Mouse (Mus musculus): ENCODE data around the gene Cpsf7.
A peak's percentile ranks its signal among the peaks of the same experiment; 100 is the strongest.

The Cpsf7 gene

GRCm38 (mm10) chr19:10560108-10560507, 35.0 kb downstream of the Cpsf7 start:
- DNase-seq (ENCODE audit: low spot score in 2 of 2): no peak

GRCm38 (mm10) chr19:10561558-10562314, 36.7 kb downstream of the Cpsf7 start:
- no peak for DNase-seq (ENCODE audit: low spot score in 2 of 2)

- no peak for DNase-seq (ENCODE audit: low spot score in 2 of 2)
These were observed 37.3 kb downstream of the Cpsf7 start for GRCm38 (mm10) chr19:10562351-10562750.

GRCm38 (mm10) chr19:10564278-10564677, 39.2 kb downstream of the Cpsf7 start:
- DNase-seq (ENCODE audit: low spot score in 2 of 2): no peak

GRCm38 (mm10) chr19:10565217-10565616, 40.2 kb downstream of the Cpsf7 start:
- DNase-seq (ENCODE audit: low spot score in 2 of 2): no peak

- no peak for DNase-seq (ENCODE audit: low spot score in 2 of 2)
These were observed 44.6 kb downstream of the Cpsf7 start for GRCm38 (mm10) chr19:10569627-10570026.

- DNase-seq (ENCODE audit: low spot score in 2 of 2): peak; percentile 87 to 95
These were observed 51.9 kb downstream of the Cpsf7 start, which contains the start of the genes Cyb561a3 and Tmem138 for GRCm38 (mm10) chr19:10576690-10577561. Gene Cyb561a3 (plus strand): TSS chr19:10577172. Gene Tmem138 (minus strand): TSS chr19:10577362.

GRCm38 (mm10) chr19:10580102-10580501, 55.0 kb downstream of the Cpsf7 start:
- DNase-seq (ENCODE audit: low spot score in 2 of 2): no peak

- no peak for DNase-seq (ENCODE audit: low spot score in 2 of 2)
These were observed 55.7 kb downstream of the Cpsf7 start for GRCm38 (mm10) chr19:10580761-10581160.

- DNase-seq (ENCODE audit: low spot score in 2 of 2): no peak
These were observed 56.9 kb downstream of the Cpsf7 start for GRCm38 (mm10) chr19:10581984-10582383.

- DNase-seq (ENCODE audit: low spot score in 2 of 2): no peak
These were observed 58.6 kb downstream of the Cpsf7 start for GRCm38 (mm10) chr19:10583550-10584146.

- no peak for DNase-seq (ENCODE audit: low spot score in 2 of 2)
These were observed 60.0 kb downstream of the Cpsf7 start for GRCm38 (mm10) chr19:10585112-10585511.

GRCm38 (mm10) chr19:10587231-10587630, 62.2 kb downstream of the Cpsf7 start:
- no peak for DNase-seq (ENCODE audit: low spot score in 2 of 2)

- no peak for DNase-seq (ENCODE audit: low spot score in 2 of 2)
These were observed 64.2 kb downstream of the Cpsf7 start for GRCm38 (mm10) chr19:10589127-10589857.

GRCm38 (mm10) chr19:10590301-10590700, 65.2 kb downstream of the Cpsf7 start:
- DNase-seq (ENCODE audit: low spot score in 2 of 2): no peak

- no peak for DNase-seq (ENCODE audit: low spot score in 2 of 2)
These were observed 66.8 kb downstream of the Cpsf7 start for GRCm38 (mm10) chr19:10591659-10592377.

Data from left cerebral cortex, adult 9 months (tissue).